Mouse (Mus musculus) lung, embryonic 14.5 days (tissue): ENCODE data around the gene Gm21969. TPM values are rescaled to one million over a fixed set of nuclear protein-coding genes. Genes with fewer than 3 reads are reported as not detected.

ENCODE experiments used
- ATAC-seq: fragments of 200-750 bp; cut with Nextera tagmentation; 2 replicates; pipeline ENCODE4 v1.8.0; 2017; ENCODE audit warnings: mild to moderate bottlenecking, moderate TSS enrichment, moderate library complexity; ENCODE audit not compliant: insufficient read depth
- DNase-seq: peaks from one replicate; pipeline ENCODE4 v3.0.0-alpha.2; 2015
- H3K27ac ChIP-seq: fragments of 300-500 bp; sonication (generic); 2 replicates; pipeline ENCODE4 v1.5.1; 2014; ENCODE audit warnings: low read depth, mild to moderate bottlenecking, moderate library complexity
- H3K27me3 ChIP-seq: fragments of 300-500 bp; sonication (generic); 2 replicates; pipeline ENCODE4 v1.6.1; 2014; ENCODE audit warnings: low read length, control low read depth; ENCODE audit not compliant: insufficient read depth
- H3K36me3 ChIP-seq: fragments of 300-500 bp; sonication (generic); 2 replicates; pipeline ENCODE4 v1.6.1; 2014; ENCODE audit warnings: control low read depth; ENCODE audit not compliant: insufficient read depth
- H3K4me1 ChIP-seq: fragments of 300-500 bp; sonication (generic); 2 replicates; pipeline ENCODE4 v1.6.1; 2014; ENCODE audit warnings: antibody characterized with exemption, control low read depth; ENCODE audit not compliant: insufficient read depth
- H3K4me2 ChIP-seq: fragments of 300-500 bp; sonication (generic); 2 replicates; pipeline ENCODE4 v1.6.1; 2014; ENCODE audit warnings: mild to moderate bottlenecking
- H3K4me3 ChIP-seq: fragments of 300-500 bp; sonication (generic); 2 replicates; pipeline ENCODE4 v1.5.1; 2014; ENCODE audit warnings: low read depth, low read length
- H3K9ac ChIP-seq: fragments of 300-500 bp; sonication (generic); 2 replicates; pipeline ENCODE4 v1.6.1; 2014
- H3K9me3 ChIP-seq: fragments of 300-500 bp; sonication (generic); 2 replicates; pipeline ENCODE4 v1.6.1; 2016; ENCODE audit warnings: low read depth, low read length, control low read depth
- CTCF ChIP-seq: IDR thresholded peaks from 2 replicates; pipeline ENCODE4 v1.5.1; 2016; ENCODE audit warnings: antibody characterized with exemption, low read depth
- WGBS: fragments of 180-500 bp; shearing (Covaris S2); extraction: QIAGEN DNeasy Blood & Tissue Kit; methylation state at CpG from one replicate; pipeline ENCODE4 v1.1.7; 2014; 5-methylcytosine and 5-hydroxymethylcytosine counted together
- polyA plus RNA-seq: library from polyadenylated mRNA; unstranded; fragments of >200 nt; fragmentation: Nextera tagmentation; extraction: Ambion mirVana; gene quantifications from 2 replicates; pipeline ENCODE4 v1.2.1, GENCODE M21; 2014

The Gm21969 gene
- polyA plus RNA-seq, 1 experiment from 2014 or later = not detected

DNA sequence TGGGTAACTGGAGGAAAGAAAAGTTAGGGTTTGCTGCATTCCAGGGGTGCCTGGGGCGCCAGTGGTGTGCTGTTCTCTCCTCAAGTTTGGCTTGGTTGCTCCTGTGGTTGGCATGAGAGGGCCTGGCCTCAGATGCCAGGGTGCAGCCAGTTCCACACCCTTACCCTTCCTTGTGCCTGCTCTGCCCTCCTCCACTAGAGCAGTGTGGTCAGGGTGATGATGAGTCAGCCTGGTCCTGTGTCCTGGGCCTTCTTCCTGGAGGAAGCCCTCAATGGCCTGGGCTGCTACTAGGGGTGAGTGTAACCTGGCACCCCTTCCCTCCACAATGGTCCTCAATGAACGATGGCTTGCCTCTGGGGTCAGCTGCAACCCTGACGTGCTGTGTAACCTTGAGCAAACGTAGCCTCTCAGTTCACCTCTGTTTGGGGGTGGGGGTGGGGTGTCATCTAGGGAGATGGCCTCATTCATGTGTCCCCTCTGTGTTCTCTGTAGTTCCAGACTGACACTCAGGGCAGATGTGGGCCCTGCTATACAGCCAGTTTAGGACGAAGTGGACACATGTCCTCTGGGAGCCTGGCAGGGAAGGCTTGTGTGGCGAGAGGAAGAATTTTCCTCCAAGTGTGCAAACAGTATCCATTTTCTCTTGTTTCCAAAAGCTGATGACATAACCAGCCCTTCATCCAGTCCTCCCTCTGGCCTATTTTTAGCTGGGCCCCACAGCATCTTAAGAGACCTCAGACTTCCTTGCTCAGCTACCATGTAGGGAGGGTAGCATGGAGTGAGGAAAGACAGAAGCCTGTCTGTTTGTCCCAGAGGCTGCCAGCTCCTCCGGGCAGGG, 1.2 kb upstream of the Gm21969 start:
- Histone ChIP-seq H3K27me3 (no peaks in the 10 kb centered on the region), H3K9ac (peak overlapping the region; percentile 15; the same call in 1 of the 2 replicates), H3K9me3 (no peaks in the 10 kb centered on the region), H3K27ac (peak overlapping the region; percentile 85), H3K36me3 (peaks cover 21% of the 10 kb centered on the region), H3K4me1 (peaks cover 53% of the 10 kb centered on the region), H3K4me3 (no peak overlapping the region), H3K4me2 (peak overlapping the region; percentile 4)
- DNase-seq (peak; percentile 52), ATAC-seq (no peak)
- 37% methylated on average over 7 of the region's 7 CpGs for WGBS
- no peak for TF ChIP-seq CTCF

DNA sequence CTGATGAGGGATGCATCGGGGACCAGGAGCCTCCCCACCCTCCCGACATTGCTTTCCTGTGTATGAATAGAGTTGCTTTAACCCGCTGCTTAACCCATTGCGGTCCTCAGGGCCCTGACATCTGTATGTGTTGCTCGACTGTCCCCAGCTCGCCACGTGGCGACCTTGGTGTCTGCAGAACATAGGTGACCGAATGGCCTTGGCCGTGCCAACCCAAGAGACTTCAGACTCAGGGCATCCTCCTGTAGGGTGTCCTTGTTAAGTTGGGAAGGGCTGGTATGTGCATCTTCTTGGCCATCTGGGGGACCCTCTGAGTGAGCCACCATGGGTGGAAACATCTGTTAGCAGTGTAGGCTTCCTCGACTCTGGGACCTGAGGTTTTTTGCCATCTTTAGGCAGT, 2.2 kb downstream of the Gm21969 start:
- ATAC-seq (no peak), DNase-seq (no peak)
- Histone ChIP-seq H3K9ac (no peak overlapping the region), H3K27ac (no peak overlapping the region), H3K36me3 (peaks cover 51% of the 10 kb centered on the region), H3K4me2 (no peak overlapping the region), H3K4me1 (peaks cover 21% of the 10 kb centered on the region), H3K4me3 (no peak overlapping the region), H3K27me3 (no peaks in the 10 kb centered on the region), H3K9me3 (no peaks in the 10 kb centered on the region)
- no peak for TF ChIP-seq CTCF
- WGBS = 83% methylated on average over 11 of the region's 11 CpGs

DNA sequence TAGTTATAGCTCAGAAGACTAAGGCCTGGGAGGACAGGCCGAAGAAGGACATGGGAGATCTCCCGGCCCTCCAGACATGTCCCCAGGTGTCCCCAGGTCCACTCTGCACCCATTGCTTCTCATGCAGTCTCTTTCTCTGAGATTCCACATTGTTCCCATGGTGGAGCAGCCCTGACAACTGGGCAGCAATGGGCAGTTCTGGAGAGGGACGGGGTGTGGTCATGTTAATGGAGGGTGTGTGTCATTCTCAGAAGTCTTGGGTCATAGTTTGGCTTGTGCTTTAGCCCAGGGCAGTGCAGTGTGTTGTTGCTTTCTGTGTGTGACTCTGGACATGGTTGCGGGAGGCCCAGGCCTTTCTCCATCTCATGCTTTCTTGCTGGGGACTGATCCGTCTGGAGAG, 3.7 kb downstream of the Gm21969 start:
- H3K4me2 ChIP-seq = no peak overlapping the region
- no peaks in the 10 kb centered on the region for H3K27me3 ChIP-seq
- no peak overlapping the region for H3K4me3 ChIP-seq
- no peaks in the 10 kb centered on the region for H3K9me3 ChIP-seq
- H3K27ac ChIP-seq = no peak overlapping the region
- H3K36me3 ChIP-seq = peaks cover 51% of the 10 kb centered on the region
- no peak for TF ChIP-seq CTCF
- no peak overlapping the region for H3K9ac ChIP-seq
- DNase-seq = no peak
- 92% methylated on average over 5 of the region's 5 CpGs for WGBS
- no peak for ATAC-seq
- peaks cover 13% of the 10 kb centered on the region for H3K4me1 ChIP-seq

DNA sequence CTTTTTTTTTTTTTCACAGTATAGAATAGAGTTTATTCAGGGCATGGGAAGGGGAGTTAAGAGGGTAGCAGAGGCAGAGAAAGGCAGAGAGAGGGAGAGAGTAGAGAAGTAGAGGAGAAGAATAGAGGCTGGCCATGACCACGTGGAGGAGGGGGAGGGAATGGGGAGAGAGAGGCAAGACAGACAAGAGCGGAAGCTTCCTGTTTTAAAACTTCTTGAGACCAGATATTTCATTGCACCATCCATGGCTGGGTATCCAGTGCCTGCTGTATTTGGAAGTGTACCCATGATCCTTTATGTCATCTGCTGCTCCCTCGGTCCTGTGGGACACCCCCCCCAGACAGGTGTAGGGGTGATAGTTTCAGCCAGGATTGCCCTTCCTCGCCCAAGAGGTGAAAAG, 6.0 kb downstream of the Gm21969 start:
- Histone ChIP-seq H3K9ac (no peak overlapping the region), H3K9me3 (no peaks in the 10 kb centered on the region), H3K27me3 (no peaks in the 10 kb centered on the region), H3K4me2 (no peak overlapping the region), H3K27ac (no peak overlapping the region), H3K36me3 (peaks cover 66% of the 10 kb centered on the region), H3K4me1 (no peaks in the 10 kb centered on the region), H3K4me3 (no peak overlapping the region)
- ATAC-seq = no peak
- 68% methylated on average over 4 of the region's 4 CpGs for WGBS
- no peak for DNase-seq
- TF ChIP-seq CTCF = no peak

DNA sequence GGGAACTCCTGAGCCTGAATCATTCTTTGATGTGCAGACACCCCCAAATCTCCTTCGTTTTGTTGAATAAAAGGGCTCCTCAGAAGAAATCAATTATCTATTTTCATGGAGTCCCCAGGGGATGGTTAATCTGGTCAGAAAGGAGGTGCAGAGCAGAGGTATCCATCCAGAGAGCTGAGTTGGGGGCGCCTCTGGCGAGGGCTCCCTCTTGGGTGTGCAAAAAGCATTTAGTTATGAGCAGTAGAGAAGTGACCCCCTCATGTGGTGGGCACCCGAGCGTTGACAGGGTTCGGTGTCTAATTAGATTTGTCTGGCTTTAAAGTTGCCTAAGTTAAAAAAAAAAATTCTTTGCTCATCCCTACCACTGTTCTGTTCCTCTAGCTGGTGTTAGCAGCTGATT, 8.0 kb downstream of the Gm21969 start:
- Histone ChIP-seq H3K4me3 (no peak overlapping the region), H3K27ac (peak overlapping the region; percentile 39), H3K9me3 (no peaks in the 10 kb centered on the region), H3K4me1 (no peaks in the 10 kb centered on the region), H3K27me3 (no peaks in the 10 kb centered on the region), H3K4me2 (no peak overlapping the region), H3K9ac (no peak overlapping the region), H3K36me3 (peaks cover 70% of the 10 kb centered on the region)
- ATAC-seq (peak; percentile 13; the same call in 1 of the 2 replicates), DNase-seq (peak; percentile 11)
- no peak for TF ChIP-seq CTCF
- 51% methylated on average over 6 of the region's 6 CpGs for WGBS

DNA sequence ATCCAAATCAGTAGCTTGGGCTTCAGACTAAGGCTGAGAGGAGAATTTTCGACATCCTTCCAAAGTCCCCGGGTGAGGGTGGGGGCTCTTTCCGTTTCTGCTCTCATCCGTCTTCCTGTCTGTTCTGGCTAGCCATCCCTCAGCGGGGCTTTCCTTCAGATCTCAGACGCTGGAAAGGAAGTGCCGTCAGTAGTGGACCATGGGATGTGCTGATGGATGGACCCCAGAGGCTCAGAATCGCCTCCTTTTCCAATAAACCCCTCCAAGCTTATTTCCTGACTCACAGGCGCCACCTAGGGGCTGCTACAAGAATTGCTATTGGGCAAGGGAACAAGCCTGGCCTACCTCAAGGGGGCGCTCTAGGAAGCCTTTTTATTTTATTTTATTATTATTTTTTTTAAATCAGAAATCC, 8.6 kb downstream of the Gm21969 start:
- Histone ChIP-seq H3K4me2 (peak overlapping the region; percentile 47), H3K9me3 (no peaks in the 10 kb centered on the region), H3K4me1 (no peaks in the 10 kb centered on the region), H3K9ac (no peak overlapping the region), H3K27me3 (no peaks in the 10 kb centered on the region), H3K36me3 (peaks cover 70% of the 10 kb centered on the region), H3K27ac (no peak overlapping the region), H3K4me3 (no peak overlapping the region)
- ATAC-seq (peak; percentile 86), DNase-seq (peak; percentile 95)
- 5% methylated on average over 10 of the region's 10 CpGs for WGBS
- TF ChIP-seq CTCF = peak; percentile 99

DNA sequence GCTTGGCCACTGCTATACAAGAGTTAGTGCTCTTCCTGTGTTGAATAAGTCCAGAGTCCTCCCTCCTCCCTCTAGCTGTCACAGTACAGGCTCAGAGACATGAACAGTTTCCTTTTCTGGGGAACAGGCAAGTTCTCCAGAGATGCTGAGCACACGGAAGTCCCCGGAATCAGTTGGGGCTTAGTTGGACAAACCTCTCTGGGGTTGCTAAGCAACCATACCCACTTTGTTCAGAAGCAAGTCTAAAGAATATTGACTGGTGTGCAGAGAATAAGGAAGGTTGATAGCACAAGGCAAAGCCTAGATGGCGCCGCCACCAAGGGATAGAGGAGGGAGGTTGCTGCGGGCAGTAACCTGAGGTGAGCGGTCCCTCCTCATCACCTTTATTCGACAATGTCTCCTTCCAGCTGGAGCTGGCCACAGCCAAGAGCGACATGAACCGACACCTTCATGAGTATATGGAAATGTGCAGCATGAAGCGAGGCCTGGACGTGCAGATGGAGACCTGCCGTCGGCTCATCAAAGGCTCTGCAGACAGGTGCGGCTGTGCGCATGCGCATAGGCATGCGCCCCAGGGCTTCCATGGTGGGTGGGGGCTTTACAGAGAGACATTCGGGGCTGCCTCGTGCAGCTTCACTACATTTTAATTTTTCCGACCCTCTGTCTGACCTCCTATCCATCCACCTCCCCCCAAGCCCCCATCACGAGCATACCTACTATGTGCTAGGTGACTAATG, 11.7 kb downstream of the Gm21969 start:
- H3K9me3 ChIP-seq = no peaks in the 10 kb centered on the region
- no peak overlapping the region for H3K4me2 ChIP-seq
- WGBS = 88% methylated on average over 21 of the region's 21 CpGs
- DNase-seq = no peak
- H3K4me3 ChIP-seq = no peak overlapping the region
- TF ChIP-seq CTCF = no peak
- no peak overlapping the region for H3K9ac ChIP-seq
- H3K4me1 ChIP-seq = no peaks in the 10 kb centered on the region
- no peak for ATAC-seq
- peaks cover 47% of the 10 kb centered on the region for H3K36me3 ChIP-seq
- no peak overlapping the region for H3K27ac ChIP-seq
- no peaks in the 10 kb centered on the region for H3K27me3 ChIP-seq
